Mouse (Mus musculus) CH12.LX (cell line): Measurements from ENCODE around the gene Mrpl33. TPM values are rescaled to one million over a fixed set of nuclear protein-coding genes. Genes with fewer than 3 reads are reported as not detected.

Source experiments
- DNase-seq: peaks from one replicate; pipeline ENCODE4 v3.0.0-alpha.2; 2013; ENCODE audit errors: extremely low read depth
- H3K27ac ChIP-seq: 2 replicates; pipeline ENCODE4 v1.5.1; 2012; ENCODE audit warnings: low read depth, mild to moderate bottlenecking, control low read depth, moderate library complexity; ENCODE audit not compliant: insufficient read depth
- H3K27me3 ChIP-seq: replicated peaks from 2 replicates; pipeline ENCODE3; 2012; ENCODE audit warnings: inconsistent platforms
- H3K36me3 ChIP-seq, 2 experiments: replicated peaks in 1 of 2; 2 replicates each; pipeline versions ENCODE3 to v1.6.1; 2012; ENCODE audit warnings: inconsistent platforms in 1 of 2, low read length in 1 of 2, mild to moderate bottlenecking in 1 of 2, mixed read lengths in 1 of 2, moderate library complexity in 1 of 2; ENCODE audit not compliant: control insufficient read depth in 1 of 2, insufficient read depth in 1 of 2
- H3K4me1 ChIP-seq, 2 experiments: 2 replicates each; pipeline ENCODE4 v1.6.1; 2012; ENCODE audit warnings: inconsistent platforms in 1 of 2, moderate library complexity in 1 of 2; ENCODE audit not compliant: insufficient read depth in 2 of 2, control insufficient read depth in 1 of 2
- H3K4me2 ChIP-seq: 2 replicates; pipeline ENCODE4 v1.6.1; 2012; ENCODE audit warnings: low read depth, mild to moderate bottlenecking, control low read depth; ENCODE audit not compliant: poor library complexity, insufficient read depth, severe bottlenecking
- H3K4me3 ChIP-seq, 3 experiments: fragments of 150-350 bp in 1 of 3; sonication (generic) in 1 of 3; replicated peaks in 1 of 3; 2 replicates each; pipeline versions ENCODE3 to v1.5.1; 2011 to 2012; ENCODE audit warnings: low read depth in 2 of 3, low read length in 2 of 3, mild to moderate bottlenecking in 2 of 3, moderate library complexity in 2 of 3, control low read depth in 1 of 3, improper control_type of control experiment in 1 of 3, inconsistent platforms in 1 of 3, mixed read lengths in 1 of 3; ENCODE audit not compliant: poor library complexity in 1 of 3
- H3K79me2 ChIP-seq: replicated peaks from 2 replicates; pipeline ENCODE4 v1.6.1; 2012; ENCODE audit warnings: mild to moderate bottlenecking, moderate library complexity; ENCODE audit not compliant: control insufficient read depth, poor library complexity, insufficient read depth, severe bottlenecking; ENCODE audit errors: extremely low read depth
- H3K9ac ChIP-seq: 2 replicates; pipeline ENCODE4 v1.6.1; 2012; ENCODE audit warnings: low read depth, mild to moderate bottlenecking, control low read depth, moderate library complexity; ENCODE audit not compliant: insufficient read depth
- H3K9me3 ChIP-seq: replicated peaks from 2 replicates; pipeline ENCODE3; 2012; ENCODE audit warnings: low read length, inconsistent platforms, mixed read lengths
- BHLHE40 ChIP-seq: IDR thresholded peaks from 2 replicates; pipeline ENCODE4 v1.6.1; 2011; ENCODE audit warnings: mild to moderate bottlenecking, low read depth, low read length, improper control_type of control experiment
- CHD2 ChIP-seq: IDR thresholded peaks from 2 replicates; pipeline ENCODE4 v1.6.1; 2011; ENCODE audit warnings: low read length, improper control_type of control experiment
- ELF1 ChIP-seq: IDR thresholded peaks from 2 replicates; pipeline ENCODE4 v1.6.1; 2014; ENCODE audit warnings: low read depth, mild to moderate bottlenecking, inconsistent platforms, low read length, improper control_type of control experiment
- ETS1 ChIP-seq: conservative IDR thresholded peaks from 2 replicates; pipeline ENCODE4 v1.6.1; 2012; ENCODE audit warnings: low read depth, mild to moderate bottlenecking, inconsistent platforms, low read length, improper control_type of control experiment, moderate library complexity
- GABPA ChIP-seq: IDR thresholded peaks from 2 replicates; pipeline ENCODE4 v1.6.1; 2012; ENCODE audit warnings: low read depth, low read length, improper control_type of control experiment, inconsistent platforms; ENCODE audit not compliant: insufficient replicate concordance
- HCFC1 ChIP-seq: IDR thresholded peaks from 2 replicates; pipeline ENCODE4 v1.6.1; 2012; ENCODE audit warnings: low read depth, mild to moderate bottlenecking, inconsistent platforms, low read length, improper control_type of control experiment
- KAT2A ChIP-seq: IDR thresholded peaks from 2 replicates; pipeline ENCODE4 v1.6.1; 2012; ENCODE audit warnings: low read length, improper control_type of control experiment, inconsistent platforms; ENCODE audit not compliant: insufficient replicate concordance
- MAFK ChIP-seq: IDR thresholded peaks from 2 replicates; pipeline ENCODE4 v1.6.1; 2011; ENCODE audit warnings: low read length, improper control_type of control experiment; ENCODE audit not compliant: insufficient replicate concordance
- MEF2A ChIP-seq: IDR thresholded peaks from 2 replicates; pipeline ENCODE4 v1.6.1; 2014; ENCODE audit warnings: low read depth, mild to moderate bottlenecking, inconsistent platforms, low read length, improper control_type of control experiment, borderline replicate concordance
- MXI1 ChIP-seq: IDR thresholded peaks from 2 replicates; pipeline ENCODE4 v1.6.1; 2011; ENCODE audit warnings: mild to moderate bottlenecking, low read depth, low read length, improper control_type of control experiment
- MYC ChIP-seq: IDR thresholded peaks from 2 replicates; pipeline ENCODE4 v1.6.1; 2011; ENCODE audit warnings: low read depth, mild to moderate bottlenecking, improper control_type of control experiment, low read length
- NELFE ChIP-seq: IDR thresholded peaks from 2 replicates; pipeline ENCODE4 v1.6.1; 2011; ENCODE audit warnings: low read depth, low read length, improper control_type of control experiment
- POLR2A ChIP-seq: IDR thresholded peaks from 2 replicates; pipeline ENCODE4 v1.6.1; 2011; ENCODE audit warnings: low read depth, mild to moderate bottlenecking, improper control_type of control experiment, low read length
- POLR2AphosphoS2 ChIP-seq: IDR thresholded peaks from 2 replicates; pipeline ENCODE4 v1.6.1; 2011; ENCODE audit warnings: low read depth, low read length, improper control_type of control experiment
- RAD21 ChIP-seq: IDR thresholded peaks from 2 replicates; pipeline ENCODE4 v1.6.1; 2011; ENCODE audit warnings: low read depth, mild to moderate bottlenecking, low read length, improper control_type of control experiment, moderate library complexity
- TBP ChIP-seq: conservative IDR thresholded peaks from 2 replicates; pipeline ENCODE4 v1.6.1; 2011; ENCODE audit warnings: low read depth, low read length, improper control_type of control experiment
- TCF12 ChIP-seq: IDR thresholded peaks from 2 replicates; pipeline ENCODE4 v1.6.1; 2014; ENCODE audit warnings: low read depth, mild to moderate bottlenecking, inconsistent platforms, low read length, improper control_type of control experiment
- UBTF ChIP-seq: IDR thresholded peaks from 2 replicates; pipeline ENCODE4 v1.6.1; 2012; ENCODE audit warnings: low read depth, mild to moderate bottlenecking, inconsistent platforms, low read length, improper control_type of control experiment, moderate library complexity
- USF1 ChIP-seq: IDR thresholded peaks from 2 replicates; pipeline ENCODE4 v1.6.1; 2014; ENCODE audit warnings: low read depth, mild to moderate bottlenecking, inconsistent platforms, low read length, improper control_type of control experiment
- USF2 ChIP-seq: conservative IDR thresholded peaks from 2 replicates; pipeline ENCODE4 v1.6.1; 2011; ENCODE audit warnings: low read depth, low read length, improper control_type of control experiment
- ZC3H11A ChIP-seq: IDR thresholded peaks from 2 replicates; pipeline ENCODE4 v1.6.1; 2012; ENCODE audit warnings: low read depth, mild to moderate bottlenecking, inconsistent platforms, low read length, improper control_type of control experiment
- ZKSCAN1 ChIP-seq: IDR thresholded peaks from 2 replicates; pipeline ENCODE4 v1.6.1; 2012; ENCODE audit warnings: low read depth, inconsistent platforms, low read length, improper control_type of control experiment, borderline replicate concordance
- ZNF384 ChIP-seq: IDR thresholded peaks from 2 replicates; pipeline ENCODE4 v1.6.1; 2012; ENCODE audit warnings: low read depth, low read length, improper control_type of control experiment, inconsistent platforms
- dilution Hi-C: fragments of 300-500 bp; cut with MboI; formaldehyde crosslinking; loops from 2 replicates; pipeline ENCODE4 v1.14.3; 2020; ENCODE audit warnings: low sequenced_read_pairs; ENCODE audit not compliant: extremely low pct_unique_long_range_greater_than_20kb, extremely low pct_ligation_motif_present
- in situ Hi-C: fragments of 300-500 bp; cut with MboI; formaldehyde crosslinking; loops from 3 replicates; pipeline ENCODE4 v1.14.3; 2019; ENCODE audit warnings: low sequenced_read_pairs, low pct_ligation_motif_present, low pct_unique_long_range_greater_than_20kb, mixed read lengths
- polyA plus RNA-seq: library from polyadenylated mRNA; unstranded; fragments of >175 nt; gene quantifications from 2 replicates; pipeline ENCODE4 v1.2.1, GENCODE M21; 2012; ENCODE audit warnings: low read depth; ENCODE audit not compliant: insufficient read length
- total RNA-seq, 2 experiments: library from RNA; depleted of rRNA; stranded (reverse); fragments of 300-350 nt in 1 of 2; fragments of >200 nt in 1 of 2; gene quantifications; 2 replicates each; pipeline ENCODE4 v1.2.3; 2012 to 2014

The Mrpl33 gene
- total and polyA plus RNA-seq, 3 experiments: 114 to 336 (median 168) TPM

DNA sequence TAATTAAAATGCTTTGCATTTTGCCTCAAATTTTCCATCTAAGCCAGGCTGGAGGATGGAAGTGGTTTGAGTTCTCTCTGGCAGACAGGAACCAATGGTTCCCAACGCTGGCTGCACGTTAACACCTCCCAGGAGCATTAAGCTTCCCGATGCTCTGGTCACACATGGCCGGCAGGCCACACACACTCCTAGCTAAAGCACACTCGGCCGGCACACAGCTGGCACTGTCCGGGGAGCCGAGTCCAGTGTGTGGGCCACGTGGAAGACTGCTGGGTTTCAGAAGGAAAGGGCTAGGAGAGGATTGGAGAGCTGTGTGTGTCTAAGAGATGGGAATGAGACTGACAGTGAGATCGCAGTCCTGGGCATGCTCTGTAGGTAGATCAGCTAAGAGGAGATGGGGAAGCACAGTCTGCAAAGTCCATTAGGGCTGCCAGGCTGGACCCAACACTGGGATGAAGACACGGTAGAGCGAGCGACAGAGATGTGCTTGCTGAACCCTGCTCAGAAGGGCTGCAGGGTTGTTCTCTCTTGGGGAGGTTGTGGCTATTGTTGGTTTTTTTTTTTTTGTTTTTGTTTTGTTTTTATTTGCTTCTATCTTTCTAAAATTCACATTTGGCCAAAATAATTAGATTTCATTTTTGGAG lies 71.7 kb downstream of the Mrpl33 start:
- no peak overlapping the region for H3K4me2 ChIP-seq
- H3K4me1 ChIP-seq: peaks cover 0 to 11% of the 10 kb centered on the region in 2 experiments; a peak in 2 of 4 replicates
- no peak overlapping the region for H3K4me3 ChIP-seq
- no peak for DNase-seq
- H3K9ac ChIP-seq: no peak overlapping the region
- no peaks in the 10 kb centered on the region for H3K9me3 ChIP-seq
- H3K36me3 ChIP-seq: peaks cover 0 to 18% of the 10 kb centered on the region in 2 experiments
- no peaks in the 10 kb centered on the region for H3K27me3 ChIP-seq
- TF ChIP-seq GABPA: no peak
- TF ChIP-seq ZNF384: no peak
- TF ChIP-seq MAFK: no peak
- TF ChIP-seq MYC: no peak
- TF ChIP-seq MEF2A: no peak
- no peak for TF ChIP-seq TBP
- no peak for TF ChIP-seq POLR2AphosphoS2
- TF ChIP-seq UBTF: no peak
- no peak for TF ChIP-seq MXI1
- TF ChIP-seq ZC3H11A: no peak
- in situ Hi-C loops: no loop called here
- dilution Hi-C loops: no loop called here
- no peak overlapping the region for H3K27ac ChIP-seq
- H3K79me2 ChIP-seq: no peaks in the 10 kb centered on the region

DNA sequence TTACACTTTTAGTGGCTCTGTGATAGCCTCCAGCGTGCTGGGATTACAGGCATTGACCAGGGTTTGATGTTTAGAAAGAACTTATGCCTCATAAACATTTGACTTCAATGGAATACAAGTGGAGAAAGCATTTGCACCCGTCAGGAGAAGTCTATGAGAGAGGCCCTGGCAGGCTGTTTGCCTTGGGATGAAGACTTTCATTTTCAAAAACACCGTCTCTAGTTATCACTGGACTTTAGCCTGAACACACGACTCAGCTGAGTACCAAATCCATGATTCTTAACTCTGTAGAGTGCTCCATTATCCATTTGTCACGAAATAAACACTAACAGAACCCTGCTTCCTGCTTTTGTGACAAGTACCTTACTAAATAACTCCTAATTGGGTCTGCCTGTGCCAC lies 73.2 kb downstream of the Mrpl33 start:
- Histone ChIP-seq H3K9ac (no peak overlapping the region), H3K9me3 (no peaks in the 10 kb centered on the region), H3K27me3 (no peaks in the 10 kb centered on the region), H3K27ac (no peak overlapping the region), H3K79me2 (no peaks in the 10 kb centered on the region), H3K4me2 (no peak overlapping the region), H3K4me1 (peaks cover 0 to 11% of the 10 kb centered on the region in 2 experiments; a peak in 2 of 4 replicates), H3K4me3 (no peak overlapping the region), H3K36me3 (peaks cover 0 to 18% of the 10 kb centered on the region in 2 experiments)
- TF ChIP-seq POLR2A: no peak
- TF ChIP-seq USF1: no peak
- TF ChIP-seq ZKSCAN1: no peak
- TF ChIP-seq HCFC1: no peak
- no peak for TF ChIP-seq ETS1
- no peak for TF ChIP-seq ELF1
- no peak for TF ChIP-seq NELFE
- TF ChIP-seq KAT2A: no peak
- no peak for TF ChIP-seq UBTF
- TF ChIP-seq RAD21: no peak
- no peak for TF ChIP-seq USF2
- no peak for TF ChIP-seq MAFK
- no peak for TF ChIP-seq BHLHE40
- TF ChIP-seq ZNF384: no peak
- TF ChIP-seq GABPA: no peak
- TF ChIP-seq TCF12: no peak
- no peak for TF ChIP-seq CHD2
- no peak for TF ChIP-seq POLR2AphosphoS2
- TF ChIP-seq ZC3H11A: no peak
- dilution Hi-C loops: no loop called here
- in situ Hi-C loops: no loop called here
- DNase-seq: no peak
